Comparison of ENCODE assay signal across 10 mouse cellular contexts in the genomic region with DNA sequence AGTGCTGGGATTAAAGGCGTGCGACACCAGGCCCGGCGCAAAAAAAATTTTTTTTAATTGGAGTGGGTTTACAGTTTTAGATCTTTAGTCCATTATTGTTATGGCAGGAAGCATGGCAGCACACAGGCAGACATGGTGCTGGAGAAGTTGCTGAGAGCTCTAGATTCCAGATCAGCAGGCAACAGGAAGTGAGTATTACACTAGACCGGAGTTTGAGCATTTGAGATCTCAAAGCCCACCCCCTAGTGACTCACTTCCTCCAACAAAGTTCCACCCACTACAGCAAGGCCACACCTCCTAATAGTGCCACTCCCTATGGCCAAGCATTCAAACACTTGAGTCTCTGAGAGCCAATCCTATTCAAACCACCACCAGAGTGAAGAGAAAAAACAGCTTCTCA. TPM values are rescaled to one million over a fixed set of nuclear protein-coding genes. Genes with fewer than 3 reads are reported as not detected.
DNase-seq lines count a peak whose midpoint lies in the region; ATAC-seq lines count a peak whose summit lies in the region.
"Had no signal": no experiment of that assay in that cellular context is flagged by ENCODE, and none has a peak within 500 bp of the region (broad histone marks: within the 10 kb centered on the region; RNA-seq: fewer than 3 reads in every experiment).

No protein-coding gene starts in this region.

- no peak overlapping the region for H3K9ac ChIP-seq in forebrain, embryonic 15.5 days (replicated peaks)
- H3K9ac ChIP-seq: embryonic facial prominence, embryonic 15.5 days had no signal

- no peak for ATAC-seq in forebrain, embryonic 15.5 days (replicated peaks)

- H3K4me3 ChIP-seq in forebrain, embryonic 15.5 days = no peak overlapping the region
- H3K4me3 ChIP-seq: embryonic facial prominence, embryonic 15.5 days had no signal

- no peak overlapping the region for H3K4me2 ChIP-seq in forebrain, embryonic 15.5 days (replicated peaks)
- H3K4me2 ChIP-seq: embryonic facial prominence, embryonic 15.5 days had no signal

- H3K9me3 ChIP-seq in forebrain, embryonic 15.5 days = no peaks in the 10 kb centered on the region
- H3K9me3 ChIP-seq: embryonic facial prominence, embryonic 15.5 days had no signal

- WGBS in forebrain, embryonic 15.5 days = 96% methylated on average over 5 of the region's 5 CpGs

- no peaks in the 10 kb centered on the region for H3K4me1 ChIP-seq in forebrain, embryonic 15.5 days

- DNase-seq in 3134 (ENCODE audit: extremely low read depth, insufficient read length, low spot score) (peak; percentile 55), ES-CJ7 (ENCODE audit: low read depth, low spot score) (peak; percentile 97)
- DNase-seq in induced T-regulatory cell, adult 2 months (ENCODE audit: low read depth) = peak; percentile 39
- peak; percentile 24 for DNase-seq in lung, postnatal 14 days
- no peak for DNase-seq in left cerebral cortex, adult 18-20 months (ENCODE audit: low spot score in 2 of 2)
- no peak for DNase-seq in thymus, postnatal 36 days
- no peak for DNase-seq in right cerebral cortex, adult 18-20 months
- DNase-seq: gastrocnemius, postnatal 25 days had no signal

- no peaks in the 10 kb centered on the region for H3K27me3 ChIP-seq in forebrain, embryonic 15.5 days
- H3K27me3 ChIP-seq: embryonic facial prominence, embryonic 15.5 days had no signal

- H3K27ac ChIP-seq in forebrain, embryonic 15.5 days (replicated peaks) = no peak overlapping the region
- H3K27ac ChIP-seq: embryonic facial prominence, embryonic 15.5 days had no signal

- H3K36me3 ChIP-seq in forebrain, embryonic 15.5 days = no peaks in the 10 kb centered on the region
- H3K36me3 ChIP-seq: embryonic facial prominence, embryonic 15.5 days had no signal

RNA-seq across cellular contexts. Expression of a gene that starts 12.8 kb away (rescaled TPM):
- 10 to 100 TPM; 44.6 to 49.3 TPM for total RNA-seq in left cerebral cortex, adult 18-20 months (2021)
- 31.8 and 32.0 TPM in 2 replicates for polyA plus RNA-seq in forebrain, embryonic 15.5 days (2015; fragmentation: Nextera tagmentation; extraction: Ambion mirVana)

RNA-seq across cellular contexts. Expression of a gene that starts 45.9 kb away (rescaled TPM):
- 10 to 100 TPM; 78.2 to 91.1 TPM for total RNA-seq in left cerebral cortex, adult 18-20 months (2021)
- 10.6 and 12.8 TPM in 2 replicates for polyA plus RNA-seq in forebrain, embryonic 15.5 days (2015; fragmentation: Nextera tagmentation; extraction: Ambion mirVana)

Comparison
In these comparisons a context has a peak if more than half of its experiments do, and no peak if none do; other contexts are left out.
1. DNase-seq: peak in 3134 (single experiment), ES-CJ7 (single experiment), induced T-regulatory cell, adult 2 months (single experiment) and lung, postnatal 14 days (single experiment); none in left cerebral cortex, adult 18-20 months (0 of 2), thymus, postnatal 36 days (0 of 2) and right cerebral cortex, adult 18-20 months (single experiment).